Mouse (Mus musculus) ES-E14 (cell line): ENCODE measurements around the gene Arsb. TPM values are rescaled to one million over a fixed set of nuclear protein-coding genes. Genes with fewer than 3 reads are reported as not detected.

Experiments used
- DNase-seq: peaks from one replicate; pipeline ENCODE4 v3.0.0-alpha.2; 2013; ENCODE audit warnings: low read depth, low spot score
- H3K27ac ChIP-seq: 2 replicates; pipeline ENCODE4 v1.5.1; 2012; ENCODE audit warnings: low read depth, mild to moderate bottlenecking, low read length, moderate library complexity, mixed read lengths; ENCODE audit not compliant: poor library complexity, insufficient read depth, severe bottlenecking
- H3K36me3 ChIP-seq: 2 replicates; pipeline ENCODE4 v1.6.1; 2012; ENCODE audit warnings: mild to moderate bottlenecking, low read length, moderate library complexity, mixed read lengths; ENCODE audit not compliant: control insufficient read depth, poor library complexity, insufficient read depth, severe bottlenecking
- H3K4me1 ChIP-seq, 2 experiments: fragments of 150-350 bp in 1 of 2; sonication (generic) in 1 of 2; 2 replicates each; pipeline ENCODE4 v1.6.1; 2012; ENCODE audit warnings: low read length in 2 of 2, mild to moderate bottlenecking in 1 of 2, mixed read lengths in 1 of 2; ENCODE audit not compliant: control insufficient read depth in 2 of 2, insufficient read depth in 2 of 2, poor library complexity in 1 of 2
- H3K4me3 ChIP-seq, 2 experiments: fragments of 150-350 bp in 1 of 2; sonication (generic) in 1 of 2; 2 replicates each; pipeline ENCODE4 v1.5.1; 2012; ENCODE audit warnings: low read length in 2 of 2, low read depth in 1 of 2, mild to moderate bottlenecking in 1 of 2, mixed read lengths in 1 of 2; ENCODE audit not compliant: insufficient read depth in 1 of 2, poor library complexity in 1 of 2, severe bottlenecking in 1 of 2
- H3K9ac ChIP-seq: 2 replicates; pipeline ENCODE4 v1.6.1; 2012; ENCODE audit warnings: low read depth, mild to moderate bottlenecking, low read length, mixed read lengths; ENCODE audit not compliant: poor library complexity, insufficient read depth, severe bottlenecking
- H3K9me3 ChIP-seq: fragments of 150-350 bp; sonication (generic); 2 replicates; pipeline ENCODE4 v1.6.1; 2012; ENCODE audit warnings: low read depth, mild to moderate bottlenecking, low read length; ENCODE audit not compliant: control insufficient read depth, insufficient read depth
- CHD2 ChIP-seq: IDR thresholded peaks from 2 replicates; pipeline ENCODE4 v1.6.1; 2014; ENCODE audit warnings: mild to moderate bottlenecking, low read depth, low read length, inconsistent platforms
- HCFC1 ChIP-seq: IDR thresholded peaks from 2 replicates; pipeline ENCODE4 v1.6.1; 2012; ENCODE audit warnings: low read length, inconsistent platforms, borderline replicate concordance; ENCODE audit not compliant: insufficient read depth
- MAFK ChIP-seq: IDR thresholded peaks from 2 replicates; pipeline ENCODE4 v1.6.1; 2014; ENCODE audit warnings: mild to moderate bottlenecking, low read depth, low read length, inconsistent platforms; ENCODE audit not compliant: insufficient read depth
- ZC3H11A ChIP-seq: IDR thresholded peaks from 2 replicates; pipeline ENCODE4 v1.6.1; 2012; ENCODE audit warnings: low read depth, mild to moderate bottlenecking, inconsistent platforms, low read length, borderline replicate concordance
- ZNF384 ChIP-seq: IDR thresholded peaks from 2 replicates; pipeline ENCODE4 v1.6.1; 2012; ENCODE audit warnings: low read depth, low read length, inconsistent platforms
- in situ Hi-C, 2 experiments: fragments of 600-800 bp; cut with MboI; formaldehyde crosslinking; loops; one replicate each; pipeline ENCODE4 v1.15.1; 2025; ENCODE audit warnings: low sequenced_read_pairs in 2 of 2, inconsistent platforms in 1 of 2; ENCODE audit not compliant: unreplicated experiment in 2 of 2
- total RNA-seq: library from RNA; depleted of rRNA; stranded (reverse); fragments of 300-350 nt; gene quantifications from 2 replicates; pipeline ENCODE4 v1.2.3, GENCODE M21; 2012

The Arsb gene
- total RNA-seq, 1 experiment = 1.1 TPM

DNA sequence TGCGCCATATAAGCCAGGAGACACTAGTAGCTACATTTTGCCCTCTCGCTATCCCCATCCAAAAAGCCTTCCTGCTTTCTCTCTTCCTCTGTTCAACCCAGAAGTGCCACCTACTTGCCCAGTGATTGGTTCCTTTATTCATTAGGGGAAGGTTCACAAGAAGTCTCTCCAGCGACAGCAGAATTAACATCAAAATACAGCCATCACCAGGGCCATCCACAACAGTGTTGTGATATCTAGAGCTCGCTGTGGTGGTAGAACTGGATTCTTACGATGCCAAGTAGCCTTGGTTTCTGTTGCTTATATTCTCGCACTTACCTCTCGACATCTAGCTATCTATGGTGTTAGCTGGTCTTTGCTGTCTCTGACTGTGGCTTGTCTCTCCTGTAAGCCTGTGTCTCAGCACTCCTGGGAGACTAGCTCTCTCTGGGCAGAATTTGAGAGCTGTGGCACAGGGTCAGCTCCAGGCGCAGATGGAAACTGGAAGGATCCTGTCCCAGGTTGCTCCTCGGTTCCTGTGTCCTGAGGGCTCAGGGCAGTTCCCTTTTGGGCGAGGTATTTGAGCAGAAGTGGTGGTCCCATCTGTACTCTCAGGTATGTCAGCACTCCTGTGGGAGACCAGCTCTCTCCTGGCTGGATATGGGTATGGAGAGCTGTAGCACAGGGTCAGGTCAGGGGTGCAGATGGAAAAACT lies 135.3 kb downstream of the Arsb start:
- H3K27ac ChIP-seq = no peak overlapping the region
- no peaks in the 10 kb centered on the region for H3K36me3 ChIP-seq
- TF ChIP-seq MAFK (no peak), ZNF384 (no peak), CHD2 (no peak), ZC3H11A (no peak), HCFC1 (no peak)
- peak; percentile 24 for DNase-seq
- 0 out of 4 replicates have a peak, but pooled peaks cover 0 to 2% of the 10 kb centered on the region in 2 experiments for H3K4me1 ChIP-seq
- in situ Hi-C loops = no loop called here
- no peak overlapping the region for H3K9ac ChIP-seq
- H3K9me3 ChIP-seq = no peaks in the 10 kb centered on the region
- H3K4me3 ChIP-seq = no peak overlapping the region

DNA sequence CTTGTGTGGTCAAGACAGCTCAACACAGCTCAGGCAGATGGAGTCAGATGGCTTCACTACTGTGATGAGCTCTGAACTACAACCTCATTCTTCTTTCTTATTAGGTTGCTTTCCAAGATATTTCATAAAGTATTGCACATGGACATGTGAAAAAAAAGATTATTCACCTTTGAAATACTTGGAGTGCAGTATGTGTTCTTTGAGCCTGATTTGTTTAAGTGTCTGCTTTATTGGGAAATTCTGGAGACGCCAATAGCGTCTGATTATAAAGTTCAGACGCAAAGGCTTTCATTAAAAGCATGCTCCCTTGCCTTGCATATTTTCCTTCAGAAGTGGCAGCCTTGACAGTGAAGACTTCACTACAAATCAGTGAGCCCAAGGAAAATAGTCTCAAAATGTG lies 136.5 kb downstream of the Arsb start:
- in situ Hi-C loops = no loop called here
- 0 out of 4 replicates have a peak, but pooled peaks cover 0 to 2% of the 10 kb centered on the region in 2 experiments for H3K4me1 ChIP-seq
- H3K4me3 ChIP-seq = no peak overlapping the region
- H3K9ac ChIP-seq = no peak overlapping the region
- H3K36me3 ChIP-seq = no peaks in the 10 kb centered on the region
- DNase-seq = no peak
- no peaks in the 10 kb centered on the region for H3K9me3 ChIP-seq
- no peak for TF ChIP-seq ZNF384
- no peak for TF ChIP-seq MAFK
- TF ChIP-seq ZC3H11A = no peak
- TF ChIP-seq CHD2 = no peak
- TF ChIP-seq HCFC1 = no peak
- no peak overlapping the region for H3K27ac ChIP-seq

DNA sequence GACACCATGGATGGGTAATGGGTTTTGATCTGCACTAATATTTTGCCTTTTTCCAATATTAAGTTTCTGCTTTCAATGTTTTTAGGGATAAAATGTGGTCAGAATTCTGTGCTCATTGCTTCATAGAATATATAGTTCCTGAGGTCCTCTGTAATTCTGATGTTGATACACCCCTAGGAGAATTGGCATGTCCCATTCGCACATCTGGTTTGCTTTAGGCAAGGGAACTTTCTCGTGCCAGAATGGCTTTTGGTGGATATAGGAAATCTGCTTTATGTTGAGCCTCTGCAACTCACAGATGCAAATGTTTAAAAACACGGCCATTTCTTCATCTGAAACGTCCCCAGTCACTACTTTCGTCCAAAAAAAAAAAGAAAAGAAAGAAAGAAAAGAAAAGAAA lies 138.4 kb downstream of the Arsb start:
- in situ Hi-C loops = no loop called here

DNA sequence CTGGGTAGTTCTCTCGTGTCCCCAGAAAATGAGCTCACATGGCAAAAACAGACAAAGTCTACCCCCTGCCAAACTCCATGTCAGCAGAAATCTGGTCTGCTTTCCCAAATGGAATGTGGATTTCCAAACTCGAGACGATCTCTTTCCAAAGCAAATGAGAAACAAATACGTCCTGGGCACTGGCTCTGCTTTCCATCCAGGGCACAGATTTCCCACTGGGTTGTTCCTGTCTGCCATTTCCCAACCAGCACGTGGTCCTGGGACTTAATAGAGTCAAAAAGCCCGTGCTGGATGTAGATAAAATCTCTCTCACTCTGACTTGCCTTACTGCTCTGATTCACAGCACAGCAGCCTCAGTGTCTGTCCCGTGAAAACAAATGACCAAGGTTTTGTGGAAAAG lies 139.6 kb downstream of the Arsb start:
- Histone ChIP-seq H3K4me1 (0 out of 4 replicates have a peak, but pooled peaks cover 0 to 2% of the 10 kb centered on the region in 2 experiments), H3K9ac (no peak overlapping the region), H3K36me3 (no peaks in the 10 kb centered on the region), H3K27ac (no peak overlapping the region), H3K4me3 (no peak overlapping the region), H3K9me3 (no peaks in the 10 kb centered on the region)
- in situ Hi-C loops = no loop called here
- no peak for DNase-seq
- TF ChIP-seq ZC3H11A (no peak), MAFK (no peak), ZNF384 (no peak), CHD2 (no peak), HCFC1 (no peak)

More for the DNA sequence above, 138.4 kb downstream of the Arsb start:
- Histone ChIP-seq H3K4me3 (no peak overlapping the region), H3K9ac (no peak overlapping the region), H3K27ac (no peak overlapping the region), H3K36me3 (no peaks in the 10 kb centered on the region), H3K4me1 (0 out of 4 replicates have a peak, but pooled peaks cover 0 to 2% of the 10 kb centered on the region in 2 experiments), H3K9me3 (no peaks in the 10 kb centered on the region)
- DNase-seq = no peak
- TF ChIP-seq ZC3H11A (no peak), ZNF384 (no peak), HCFC1 (no peak), MAFK (no peak), CHD2 (no peak)
